Mouse (Mus musculus) ES-Bruce4 (cell line): ENCODE results near the gene Hoxd8. TPM values are rescaled to one million over a fixed set of nuclear protein-coding genes. Genes with fewer than 3 reads are reported as not detected.

Experiments used
- H3K27ac ChIP-seq: 2 replicates; pipeline ENCODE4 v1.5.1; 2012; ENCODE audit warnings: low read length, inconsistent platforms; ENCODE audit not compliant: insufficient read depth
- H3K27me3 ChIP-seq: 2 replicates; pipeline ENCODE4 v1.6.1; 2012; ENCODE audit warnings: mild to moderate bottlenecking, low read length, inconsistent platforms; ENCODE audit not compliant: control insufficient read depth, poor library complexity, insufficient read depth, severe bottlenecking
- H3K36me3 ChIP-seq: 2 replicates; pipeline ENCODE4 v1.6.1; 2012; ENCODE audit warnings: inconsistent platforms, mild to moderate bottlenecking, low read length, moderate library complexity; ENCODE audit not compliant: control insufficient read depth, poor library complexity, insufficient read depth, severe bottlenecking
- H3K4me1 ChIP-seq: one replicate; pipeline ENCODE4 v1.8.1; 2011; ENCODE audit warnings: low read length; ENCODE audit not compliant: control insufficient read depth, insufficient read depth
- H3K4me3 ChIP-seq: 2 replicates; pipeline ENCODE4 v1.5.1; 2011; ENCODE audit warnings: low read depth, mild to moderate bottlenecking, low read length
- H3K9ac ChIP-seq: 2 replicates; pipeline ENCODE4 v1.6.1; 2012; ENCODE audit warnings: low read depth, mild to moderate bottlenecking, inconsistent platforms; ENCODE audit not compliant: poor library complexity, severe bottlenecking
- H3K9me3 ChIP-seq: replicated peaks from 2 replicates; pipeline ENCODE4 v1.6.1; 2012; ENCODE audit warnings: mild to moderate bottlenecking, low read length, inconsistent platforms; ENCODE audit not compliant: control insufficient read depth, poor library complexity, insufficient read depth, severe bottlenecking
- CTCF ChIP-seq: IDR thresholded peaks from one replicate; pipeline ENCODE4 v1.8.1; 2011; ENCODE audit warnings: low read depth, low read length
- EP300 ChIP-seq: IDR thresholded peaks from 2 replicates; pipeline ENCODE4 v1.6.1; 2011; ENCODE audit warnings: low read depth, low read length; ENCODE audit not compliant: insufficient read depth
- POLR2A ChIP-seq: IDR thresholded peaks from one replicate; pipeline ENCODE4 v1.8.1; 2011; ENCODE audit warnings: low read length; ENCODE audit not compliant: insufficient read depth
- polyA plus RNA-seq: library from polyadenylated mRNA; stranded (reverse); fragments of >200 nt; gene quantifications from 2 replicates; pipeline ENCODE4 v1.2.4, GENCODE M21; 2011; ENCODE audit warnings: low read depth; ENCODE audit not compliant: missing spikeins, insufficient read depth, insufficient read length

Hoxd8 gene
- polyA plus RNA-seq, 1 experiment: 2.1 TPM

GRCm38 (mm10) chr2:74702820-74703219, 1.6 kb upstream of the Hoxd8 start:
- Histone ChIP-seq H3K4me3 (no peak overlapping the region), H3K27ac (no peak overlapping the region), H3K36me3 (no peaks in the 10 kb centered on the region), H3K9me3 (no peaks in the 10 kb centered on the region), H3K27me3 (peaks cover 63% of the 10 kb centered on the region), H3K4me1 (no peaks in the 10 kb centered on the region), H3K9ac (no peak overlapping the region)
- TF ChIP-seq EP300: no peak
- TF ChIP-seq POLR2A: no peak
- TF ChIP-seq CTCF: no peak

GRCm38 (mm10) chr2:74703317-74703716, 1.1 kb upstream of the Hoxd8 start:
- peaks cover 60% of the 10 kb centered on the region for H3K27me3 ChIP-seq
- no peaks in the 10 kb centered on the region for H3K9me3 ChIP-seq
- H3K36me3 ChIP-seq: no peaks in the 10 kb centered on the region
- no peak overlapping the region for H3K27ac ChIP-seq
- H3K4me1 ChIP-seq: no peaks in the 10 kb centered on the region
- TF ChIP-seq POLR2A: no peak
- no peak for TF ChIP-seq CTCF
- no peak for TF ChIP-seq EP300
- H3K9ac ChIP-seq: no peak overlapping the region
- no peak overlapping the region for H3K4me3 ChIP-seq

DNA sequence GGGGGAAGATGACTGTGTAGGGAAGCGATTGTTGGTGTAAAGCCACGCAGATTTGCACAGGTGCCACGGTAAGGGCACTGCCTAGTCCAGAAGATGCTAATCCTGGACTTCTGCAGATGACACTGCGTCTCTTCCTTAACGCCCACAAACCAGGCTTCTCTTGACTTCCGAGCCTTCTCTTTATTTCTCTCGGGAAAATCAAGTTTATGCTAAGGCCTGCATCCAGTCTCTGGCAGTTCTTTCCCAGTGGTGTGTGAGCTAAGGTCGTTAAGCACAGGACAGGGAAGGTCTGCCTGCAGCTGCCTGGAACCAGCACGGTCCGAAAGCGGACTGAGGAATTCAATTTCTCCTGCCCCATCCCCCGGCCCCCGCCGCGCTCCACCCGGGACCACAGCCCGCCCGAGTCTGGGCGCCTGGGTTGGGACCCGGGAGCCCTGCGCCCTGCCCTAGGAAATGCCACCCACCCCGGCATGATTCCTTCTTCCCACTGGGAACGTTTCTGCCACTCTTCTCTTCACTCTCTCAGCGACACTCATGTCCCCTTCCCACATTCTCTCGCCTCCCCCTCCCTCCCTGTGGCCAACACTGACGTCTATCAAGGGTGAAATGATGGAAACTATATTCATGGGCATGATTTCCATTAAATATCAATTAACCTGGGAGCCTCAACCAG, 559 bp upstream of the Hoxd8 start:
- Histone ChIP-seq H3K9ac (no peak overlapping the region), H3K36me3 (no peaks in the 10 kb centered on the region), H3K4me1 (no peaks in the 10 kb centered on the region), H3K27ac (no peak overlapping the region), H3K9me3 (no peaks in the 10 kb centered on the region), H3K4me3 (no peak overlapping the region), H3K27me3 (peaks cover 59% of the 10 kb centered on the region)
- TF ChIP-seq EP300: no peak
- TF ChIP-seq CTCF: no peak
- no peak for TF ChIP-seq POLR2A

- Histone ChIP-seq H3K9me3 (no peaks in the 10 kb centered on the region), H3K4me1 (no peaks in the 10 kb centered on the region), H3K4me3 (peak overlapping the region; percentile 61), H3K36me3 (no peaks in the 10 kb centered on the region), H3K27ac (no peak overlapping the region), H3K27me3 (peaks cover 55% of the 10 kb centered on the region), H3K9ac (peak overlapping the region; percentile 97)
- no peak for TF ChIP-seq EP300
- TF ChIP-seq CTCF: no peak
- TF ChIP-seq POLR2A: no peak
Measured at GRCm38 (mm10) chr2:74704999-74705466, 618 bp downstream of the Hoxd8 start.

DNA sequence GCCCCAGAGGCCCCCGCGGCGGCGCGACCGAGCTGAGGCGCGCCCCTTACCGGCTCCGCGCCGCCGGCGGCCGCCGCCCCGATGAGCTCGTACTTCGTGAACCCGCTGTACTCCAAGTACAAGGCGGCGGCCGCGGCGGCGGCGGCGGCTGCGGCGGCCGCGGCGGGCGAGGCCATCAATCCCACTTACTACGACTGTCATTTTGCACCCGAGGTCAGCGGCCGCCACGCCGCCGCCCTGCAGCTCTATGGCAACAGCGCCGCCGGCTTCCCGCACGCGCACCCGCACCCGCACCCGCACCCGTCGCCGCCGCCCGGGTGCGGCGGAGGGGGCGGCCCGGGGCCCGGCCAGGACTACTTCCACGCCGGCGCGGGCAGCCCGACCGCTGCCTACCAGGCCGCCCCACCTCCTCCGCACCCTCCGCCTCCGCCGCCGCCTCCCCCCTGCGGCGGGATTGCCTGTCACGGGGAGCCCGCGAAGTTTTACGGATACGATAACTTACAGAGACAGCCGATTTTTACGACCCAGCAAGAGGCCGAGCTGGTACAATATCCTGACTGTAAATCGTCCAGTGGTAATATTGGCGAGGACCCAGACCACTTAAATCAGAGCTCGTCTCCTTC, 1.2 kb downstream of the Hoxd8 start:
- no peak overlapping the region for H3K27ac ChIP-seq
- H3K27me3 ChIP-seq: peaks cover 58% of the 10 kb centered on the region
- H3K9ac ChIP-seq: peak overlapping the region; percentile 97
- no peaks in the 10 kb centered on the region for H3K36me3 ChIP-seq
- no peaks in the 10 kb centered on the region for H3K9me3 ChIP-seq
- no peaks in the 10 kb centered on the region for H3K4me1 ChIP-seq
- peak overlapping the region; percentile 55; the same call in 1 of the 2 replicates for H3K4me3 ChIP-seq
- TF ChIP-seq EP300 (no peak), POLR2A (no peak), CTCF (no peak)

DNA sequence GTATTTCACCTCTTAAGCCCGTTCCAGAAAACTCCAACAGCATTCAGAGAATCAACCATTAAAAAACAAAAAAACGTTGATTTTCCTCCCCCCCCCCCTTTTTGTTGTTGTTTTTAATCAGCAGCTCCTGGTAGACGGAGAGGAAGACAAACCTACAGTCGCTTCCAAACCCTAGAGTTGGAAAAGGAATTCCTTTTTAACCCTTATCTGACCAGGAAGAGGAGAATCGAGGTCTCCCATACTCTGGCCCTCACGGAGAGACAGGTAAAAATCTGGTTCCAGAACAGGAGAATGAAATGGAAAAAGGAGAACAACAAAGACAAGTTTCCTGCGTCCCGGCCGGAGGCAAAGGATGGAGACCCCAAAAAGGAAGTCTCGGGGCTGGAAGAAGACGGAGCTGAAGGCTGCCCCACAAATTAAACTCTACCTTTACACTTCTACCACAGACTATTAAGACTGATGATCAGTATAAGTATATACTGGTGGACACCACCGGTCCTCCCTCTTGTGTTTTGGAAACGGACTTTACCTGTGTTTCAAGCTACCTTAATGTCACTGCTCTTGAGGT, 2.1 kb downstream of the Hoxd8 start:
- TF ChIP-seq CTCF: no peak
- no peak for TF ChIP-seq EP300
- no peak for TF ChIP-seq POLR2A
- peaks cover 61% of the 10 kb centered on the region for H3K27me3 ChIP-seq
- H3K36me3 ChIP-seq: no peaks in the 10 kb centered on the region
- no peaks in the 10 kb centered on the region for H3K9me3 ChIP-seq
- no peaks in the 10 kb centered on the region for H3K4me1 ChIP-seq
- no peak overlapping the region for H3K9ac ChIP-seq
- no peak overlapping the region for H3K4me3 ChIP-seq
- H3K27ac ChIP-seq: no peak overlapping the region
